Mouse (Mus musculus) heart, adult 2 months (tissue): ENCODE measurements around the gene Syt2.

ENCODE experiments used
- CTCF ChIP-seq: fragments of 200-600 bp; IDR thresholded peaks from 2 replicates; pipeline ENCODE4 v1.8.1; 2022; ENCODE audit warnings: antibody characterized with exemption, mild to moderate bottlenecking, moderate library complexity
- EP300 ChIP-seq: fragments of 200-500 bp; IDR thresholded peaks from 2 replicates; pipeline ENCODE4 v1.6.1; 2011; ENCODE audit warnings: low read depth, low read length, control low read depth; ENCODE audit not compliant: insufficient read depth

GRCm38 (mm10) chr1:134680617-134681016 is 34.1 kb downstream of the Syt2 start:
- TF ChIP-seq CTCF (no peak), EP300 (no peak)
